Mouse (Mus musculus) retina, postnatal 7 days (tissue): Measurements from ENCODE around the gene Dagla.
A peak's percentile ranks its signal among the peaks of the same experiment; 100 is the strongest.

Experiments used
- DNase-seq: peaks from one replicate; pipeline ENCODE4 v3.0.0-alpha.2; 2012; ENCODE audit warnings: low read depth, low spot score

Gene Dagla

GRCm38 (mm10) chr19:10280771-10281540 is 23.7 kb downstream of the Dagla start:
- no peak for DNase-seq

- no peak for DNase-seq
These were observed 25.0 kb downstream of the Dagla start for GRCm38 (mm10) chr19:10279668-10280067.

GRCm38 (mm10) chr19:10278669-10279324 is 25.9 kb downstream of the Dagla start:
- no peak for DNase-seq

- DNase-seq: no peak
These were observed 26.9 kb downstream of the Dagla start for GRCm38 (mm10) chr19:10277759-10278158.

GRCm38 (mm10) chr19:10277331-10277730 is 27.3 kb downstream of the Dagla start:
- no peak for DNase-seq

GRCm38 (mm10) chr19:10276483-10277144 is 28.1 kb downstream of the Dagla start:
- no peak for DNase-seq

- DNase-seq: no peak
These were observed 30.6 kb downstream of the Dagla start for GRCm38 (mm10) chr19:10274056-10274455.

- no peak for DNase-seq
These were observed 31.9 kb downstream of the Dagla start for GRCm38 (mm10) chr19:10272746-10273145.

- no peak for DNase-seq
These were observed 33.1 kb downstream of the Dagla start for GRCm38 (mm10) chr19:10271592-10271991.

GRCm38 (mm10) chr19:10270356-10270755 is 34.3 kb downstream of the Dagla start:
- DNase-seq: no peak

GRCm38 (mm10) chr19:10268851-10269250 is 35.8 kb downstream of the Dagla start:
- DNase-seq: no peak

GRCm38 (mm10) chr19:10267953-10268352 is 36.7 kb downstream of the Dagla start:
- DNase-seq: no peak

- DNase-seq: no peak
These were observed 37.6 kb downstream of the Dagla start for GRCm38 (mm10) chr19:10267057-10267456.

- DNase-seq: peak; percentile 58
These were observed 38.4 kb downstream of the Dagla start for GRCm38 (mm10) chr19:10266196-10266850.

GRCm38 (mm10) chr19:10261369-10261768 is 43.3 kb downstream of the Dagla start:
- DNase-seq: no peak

GRCm38 (mm10) chr19:10258279-10259011 is 46.2 kb downstream of the Dagla start:
- peak; percentile 66 for DNase-seq

- DNase-seq: no peak
These were observed 56.5 kb downstream of the Dagla start for GRCm38 (mm10) chr19:10248128-10248527.

- DNase-seq: no peak
These were observed 57.5 kb downstream of the Dagla start for GRCm38 (mm10) chr19:10247165-10247564.

- no peak for DNase-seq
These were observed 60.5 kb downstream of the Dagla start for GRCm38 (mm10) chr19:10244183-10244582.

- DNase-seq: no peak
These were observed 61.8 kb downstream of the Dagla start for GRCm38 (mm10) chr19:10242916-10243315.

GRCm38 (mm10) chr19:10240654-10241305 is 63.9 kb downstream of the Dagla start, which contains the start of gene Myrf:
TSS of gene Myrf (minus strand) at chr19:10240748.
- peak; percentile 66 for DNase-seq
